Mouse (Mus musculus) hindbrain, embryonic 13.5 days (tissue): ENCODE data around the gene Ces4a. TPM values are rescaled to one million over a fixed set of nuclear protein-coding genes. Genes with fewer than 3 reads are reported as not detected.
"Not testable (repeated sequence)": the region's sequence is repeated elsewhere in the genome, so short reads cannot be mapped to it uniquely, and the experiment has no call there.

Experiments used
- ATAC-seq: fragments of 200-750 bp; cut with Nextera tagmentation; 2 replicates; pipeline ENCODE4 v1.8.0; 2017; ENCODE audit warnings: moderate TSS enrichment; ENCODE audit not compliant: low FRiP score
- H3K27ac ChIP-seq: fragments of 300-500 bp; sonication (generic); 2 replicates; pipeline ENCODE4 v1.5.1; 2015; ENCODE audit warnings: inconsistent platforms, mild to moderate bottlenecking, moderate library complexity
- H3K27me3 ChIP-seq: fragments of 300-500 bp; sonication (generic); 2 replicates; pipeline ENCODE4 v1.6.1; 2015; ENCODE audit warnings: mild to moderate bottlenecking, inconsistent platforms
- H3K36me3 ChIP-seq: fragments of 300-500 bp; sonication (generic); 2 replicates; pipeline ENCODE4 v1.6.1; 2015; ENCODE audit warnings: mild to moderate bottlenecking, inconsistent platforms
- H3K4me1 ChIP-seq: fragments of 300-500 bp; sonication (generic); replicated peaks from 2 replicates; pipeline ENCODE4 v1.6.1; 2015; ENCODE audit warnings: inconsistent platforms
- H3K4me2 ChIP-seq: fragments of 300-500 bp; sonication (generic); 2 replicates; pipeline ENCODE4 v1.6.1; 2015; ENCODE audit warnings: inconsistent platforms, mild to moderate bottlenecking, moderate library complexity
- H3K4me3 ChIP-seq: fragments of 300-500 bp; sonication (generic); 2 replicates; pipeline ENCODE4 v1.5.1; 2015; ENCODE audit warnings: mild to moderate bottlenecking, inconsistent platforms
- H3K9ac ChIP-seq: fragments of 300-500 bp; sonication (generic); 2 replicates; pipeline ENCODE4 v1.6.1; 2015; ENCODE audit warnings: mild to moderate bottlenecking, inconsistent platforms
- H3K9me3 ChIP-seq: fragments of 300-500 bp; sonication (generic); 2 replicates; pipeline ENCODE4 v1.6.1; 2016; ENCODE audit warnings: inconsistent platforms
- WGBS: fragments of 180-500 bp; shearing (Covaris S2); methylation state at CpG from one replicate; pipeline ENCODE4 v1.1.7; 2015; 5-methylcytosine and 5-hydroxymethylcytosine counted together
- polyA plus RNA-seq: library from polyadenylated mRNA; unstranded; fragments of >200 nt; fragmentation: Nextera tagmentation; extraction: Ambion mirVana; gene quantifications from 2 replicates; pipeline ENCODE4 v1.2.1, GENCODE M21; 2015

Ces4a gene
- polyA plus RNA-seq = not detected in 2 replicates

- WGBS = 88% methylated on average over 5 of the region's 5 CpGs
- no peaks in the 10 kb centered on the region for H3K36me3 ChIP-seq
- no peak within 1 kb of the TSS for H3K4me2 ChIP-seq
- no peaks in the 10 kb centered on the region for H3K9me3 ChIP-seq
- H3K27me3 ChIP-seq = 0 out of 2 replicates have a peak, but pooled peaks cover 3% of the 10 kb centered on the region
- no peak within 1 kb of the TSS for H3K27ac ChIP-seq
- H3K4me3 ChIP-seq = no peak within 1 kb of the TSS
- no peak for ATAC-seq
- H3K9ac ChIP-seq = no peak within 1 kb of the TSS
- no peaks in the 10 kb centered on the region for H3K4me1 ChIP-seq
Observed at GRCm38 (mm10) chr8:105131509-105131908, at the start of gene Ces4a. TSS of gene Ces4a (plus strand) at chr8:105131800.

- no peak within 1 kb of the TSS for H3K4me3 ChIP-seq
- WGBS = 80% methylated on average over 7 of the region's 7 CpGs
- H3K9me3 ChIP-seq = no peaks in the 10 kb centered on the region
- no peaks in the 10 kb centered on the region for H3K4me1 ChIP-seq
- no peaks in the 10 kb centered on the region for H3K36me3 ChIP-seq
- H3K27ac ChIP-seq = no peak within 1 kb of the TSS
- H3K9ac ChIP-seq = no peak within 1 kb of the TSS
- no peaks in the 10 kb centered on the region for H3K27me3 ChIP-seq
- ATAC-seq = no peak
- no peak within 1 kb of the TSS for H3K4me2 ChIP-seq
Observed at GRCm38 (mm10) chr8:105083449-105084050, 48.0 kb upstream of the Ces4a start, which contains the start of gene Ces3b. TSS of gene Ces3b (plus strand) at chr8:105083753.

GRCm38 (mm10) chr8:105088166-105088565, 43.4 kb upstream of the Ces4a start:
- not testable (repeated sequence) for H3K27ac ChIP-seq, ATAC-seq, H3K4me2 ChIP-seq, H3K4me1 ChIP-seq, H3K36me3 ChIP-seq, H3K9me3 ChIP-seq, H3K27me3 ChIP-seq, H3K9ac ChIP-seq, H3K4me3 ChIP-seq
- 88% methylated on average over 5 of the region's 5 CpGs for WGBS

- no peaks in the 10 kb centered on the region for H3K9me3 ChIP-seq
- no peak overlapping the region for H3K4me2 ChIP-seq
- H3K4me1 ChIP-seq = no peaks in the 10 kb centered on the region
- H3K36me3 ChIP-seq = no peaks in the 10 kb centered on the region
- no peak for ATAC-seq
- H3K27me3 ChIP-seq = no peaks in the 10 kb centered on the region
- H3K27ac ChIP-seq = no peak overlapping the region
- WGBS = 75% methylated on average over 4 of the region's 4 CpGs
- H3K9ac ChIP-seq = no peak overlapping the region
- H3K4me3 ChIP-seq = no peak overlapping the region
Observed at GRCm38 (mm10) chr8:105088581-105088980, 43.0 kb upstream of the Ces4a start.

- no peak for ATAC-seq
- H3K4me2 ChIP-seq = no peak overlapping the region
- no peaks in the 10 kb centered on the region for H3K36me3 ChIP-seq
- no peaks in the 10 kb centered on the region for H3K27me3 ChIP-seq
- H3K9me3 ChIP-seq = no peaks in the 10 kb centered on the region
- 82% methylated on average over 3 of the region's 3 CpGs for WGBS
- H3K27ac ChIP-seq = no peak overlapping the region
- no peak overlapping the region for H3K4me3 ChIP-seq
- no peak overlapping the region for H3K9ac ChIP-seq
- no peaks in the 10 kb centered on the region for H3K4me1 ChIP-seq
Observed at GRCm38 (mm10) chr8:105093992-105094391, 37.6 kb upstream of the Ces4a start.

GRCm38 (mm10) chr8:105102101-105102785, 29.4 kb upstream of the Ces4a start:
- not testable (repeated sequence) for H3K4me2 ChIP-seq, H3K27me3 ChIP-seq, ATAC-seq, H3K36me3 ChIP-seq, H3K9ac ChIP-seq, H3K4me3 ChIP-seq, H3K4me1 ChIP-seq, H3K9me3 ChIP-seq, H3K27ac ChIP-seq
- WGBS = 80% methylated on average over 4 of the region's 4 CpGs

- H3K36me3 ChIP-seq, H3K4me1 ChIP-seq, H3K9ac ChIP-seq, H3K27me3 ChIP-seq, H3K27ac ChIP-seq, H3K4me3 ChIP-seq, H3K9me3 ChIP-seq, H3K4me2 ChIP-seq, ATAC-seq: not testable (repeated sequence)
- 92% methylated on average over 5 of the region's 5 CpGs for WGBS
Observed at GRCm38 (mm10) chr8:105103701-105104100, 27.9 kb upstream of the Ces4a start.

GRCm38 (mm10) chr8:105104220-105104619, 27.4 kb upstream of the Ces4a start:
- Histone ChIP-seq H3K27ac (no peak overlapping the region), H3K9me3 (peaks cover 2% of the 10 kb centered on the region; the same call in 1 of the 2 replicates), H3K4me3 (no peak overlapping the region), H3K9ac (no peak overlapping the region), H3K27me3 (no peaks in the 10 kb centered on the region), H3K4me1 (no peaks in the 10 kb centered on the region), H3K4me2 (no peak overlapping the region), H3K36me3 (no peaks in the 10 kb centered on the region)
- ATAC-seq = no peak
- WGBS = 91% methylated on average over 3 of the region's 3 CpGs

- no peak overlapping the region for H3K4me2 ChIP-seq
- no peaks in the 10 kb centered on the region for H3K4me1 ChIP-seq
- H3K27ac ChIP-seq = no peak overlapping the region
- no peak overlapping the region for H3K9ac ChIP-seq
- 0 out of 2 replicates have a peak, but pooled peaks cover 3% of the 10 kb centered on the region for H3K27me3 ChIP-seq
- 84% methylated on average over 9 of the region's 9 CpGs for WGBS
- H3K36me3 ChIP-seq = no peaks in the 10 kb centered on the region
- H3K9me3 ChIP-seq = no peaks in the 10 kb centered on the region
- no peak for ATAC-seq
- H3K4me3 ChIP-seq = no peak overlapping the region
Observed at GRCm38 (mm10) chr8:105129864-105130263, 1.7 kb upstream of the Ces4a start.

- no peak overlapping the region for H3K4me3 ChIP-seq
- no peaks in the 10 kb centered on the region for H3K36me3 ChIP-seq
- 35% methylated on average over 4 of the region's 4 CpGs for WGBS
- no peak overlapping the region for H3K27ac ChIP-seq
- no peak overlapping the region for H3K9ac ChIP-seq
- no peaks in the 10 kb centered on the region for H3K9me3 ChIP-seq
- H3K4me2 ChIP-seq = no peak overlapping the region
- peaks cover 4% of the 10 kb centered on the region; the same call in 1 of the 2 replicates for H3K4me1 ChIP-seq
- no peak for ATAC-seq
- 0 out of 2 replicates have a peak, but pooled peaks cover 11% of the 10 kb centered on the region for H3K27me3 ChIP-seq
Observed at GRCm38 (mm10) chr8:105138423-105138822, 6.8 kb downstream of the Ces4a start.

GRCm38 (mm10) chr8:105142395-105142794, 10.8 kb downstream of the Ces4a start:
- H3K4me3 ChIP-seq = no peak overlapping the region
- H3K9ac ChIP-seq = no peak overlapping the region
- no peaks in the 10 kb centered on the region for H3K36me3 ChIP-seq
- H3K4me1 ChIP-seq = peaks cover 4% of the 10 kb centered on the region; the same call in 1 of the 2 replicates
- H3K27ac ChIP-seq = no peak overlapping the region
- H3K27me3 ChIP-seq = 0 out of 2 replicates have a peak, but pooled peaks cover 14% of the 10 kb centered on the region
- H3K4me2 ChIP-seq = no peak overlapping the region
- WGBS = 38% methylated on average over 19 of the region's 19 CpGs
- no peaks in the 10 kb centered on the region for H3K9me3 ChIP-seq
- no peak for ATAC-seq

GRCm38 (mm10) chr8:105151654-105152053, 20.1 kb downstream of the Ces4a start:
- no peak overlapping the region for H3K9ac ChIP-seq

More at GRCm38 (mm10) chr8:105151654-105152053, 20.1 kb downstream of the Ces4a start:
- H3K4me2 ChIP-seq = no peak overlapping the region
- peaks cover 14% of the 10 kb centered on the region for H3K4me1 ChIP-seq
- peaks cover 29% of the 10 kb centered on the region for H3K27me3 ChIP-seq
- no peak for ATAC-seq
- H3K9me3 ChIP-seq = no peaks in the 10 kb centered on the region
- WGBS = 67% methylated on average over 4 of the region's 4 CpGs
- H3K4me3 ChIP-seq = no peak overlapping the region
- no peak overlapping the region for H3K27ac ChIP-seq
- H3K36me3 ChIP-seq = no peaks in the 10 kb centered on the region
